Mouse (Mus musculus) heart, embryonic 11.5 days (tissue): ENCODE measurements around the gene Mark3. TPM values are rescaled to one million over a fixed set of nuclear protein-coding genes. Genes with fewer than 3 reads are reported as not detected.
"Not testable (repeated sequence)": the region's sequence is repeated elsewhere in the genome, so short reads cannot be mapped to it uniquely, and the experiment has no call there.

Source experiments
- ATAC-seq: fragments of 200-750 bp; cut with Nextera tagmentation; replicated peaks from 2 replicates; pipeline ENCODE4 v1.8.0; 2017; ENCODE audit warnings: moderate library complexity; ENCODE audit not compliant: insufficient number of reproducible peaks, low FRiP score, low TSS enrichment
- H3K27ac ChIP-seq: fragments of 300-500 bp; sonication (generic); 2 replicates; pipeline ENCODE4 v1.5.1; 2014; ENCODE audit warnings: mild to moderate bottlenecking, low read depth, low read length
- H3K27me3 ChIP-seq: fragments of 300-500 bp; sonication (generic); 2 replicates; pipeline ENCODE4 v1.6.1; 2014; ENCODE audit warnings: mild to moderate bottlenecking, low read length, mixed read lengths; ENCODE audit not compliant: control insufficient read depth, insufficient read depth
- H3K36me3 ChIP-seq: fragments of 300-500 bp; sonication (generic); 2 replicates; pipeline ENCODE4 v1.6.1; 2014; ENCODE audit warnings: mild to moderate bottlenecking, low read length, moderate library complexity, mixed read lengths; ENCODE audit not compliant: control insufficient read depth, insufficient read depth
- H3K4me1 ChIP-seq: fragments of 300-500 bp; sonication (generic); 2 replicates; pipeline ENCODE4 v1.6.1; 2014; ENCODE audit warnings: low read length; ENCODE audit not compliant: control insufficient read depth, insufficient read depth
- H3K4me2 ChIP-seq: fragments of 300-500 bp; sonication (generic); 2 replicates; pipeline ENCODE4 v1.6.1; 2014; ENCODE audit warnings: mild to moderate bottlenecking, moderate library complexity
- H3K4me3 ChIP-seq: fragments of 300-500 bp; sonication (generic); 2 replicates; pipeline ENCODE4 v1.5.1; 2014; ENCODE audit warnings: low read depth, low read length
- H3K9ac ChIP-seq: fragments of 300-500 bp; sonication (generic); 2 replicates; pipeline ENCODE4 v1.6.1; 2014; ENCODE audit warnings: mild to moderate bottlenecking, low read depth, low read length, moderate library complexity
- H3K9me3 ChIP-seq: fragments of 300-500 bp; sonication (generic); replicated peaks from 2 replicates; pipeline ENCODE4 v1.6.1; 2016; ENCODE audit warnings: low read length; ENCODE audit not compliant: control insufficient read depth
- WGBS: fragments of 180-500 bp; shearing (Covaris S2); extraction: QIAGEN DNeasy Blood & Tissue Kit; methylation state at CpG from one replicate; pipeline ENCODE4 v1.1.7; 2014; ENCODE audit not compliant: insufficient replicate concordance; 5-methylcytosine and 5-hydroxymethylcytosine counted together
- polyA plus RNA-seq: library from polyadenylated mRNA; unstranded; fragments of >200 nt; fragmentation: Nextera tagmentation; extraction: Ambion mirVana; gene quantifications from 2 replicates; pipeline ENCODE4 v1.2.1, GENCODE M21; 2014

Gene Mark3
- polyA plus RNA-seq, 1 experiment from 2014 or later: 45.7 TPM

DNA sequence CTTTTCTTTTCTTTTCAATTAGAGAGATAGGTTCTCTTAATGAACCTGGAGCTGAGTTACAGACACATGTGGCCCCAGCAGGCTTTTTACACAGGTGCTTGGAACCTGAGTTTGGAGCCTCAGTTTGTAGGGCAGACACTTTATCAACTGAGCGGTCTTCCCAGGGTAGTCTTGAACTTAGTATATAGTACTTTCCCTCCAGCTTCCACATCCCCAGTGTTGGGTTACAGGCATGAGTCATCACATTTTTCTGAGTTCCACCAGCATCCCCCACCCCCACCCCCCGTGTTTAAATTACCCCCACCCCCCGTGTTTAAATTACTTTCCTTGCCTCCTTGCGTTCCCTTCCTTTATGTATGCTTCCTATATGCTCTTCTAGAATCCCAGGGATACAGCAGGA, 19.0 kb upstream of the Mark3 start:
- H3K9ac ChIP-seq: no peak overlapping the region
- 74% methylated on average over 4 of the region's 4 CpGs for whole genome bisulfite sequencing
- no peak overlapping the region for H3K27ac ChIP-seq
- H3K4me1 ChIP-seq: peaks cover 4% of the 10 kb centered on the region; the same call in 1 of the 2 replicates
- H3K4me3 ChIP-seq: no peak overlapping the region
- no peaks in the 10 kb centered on the region for H3K36me3 ChIP-seq
- ATAC-seq: no peak
- no peaks in the 10 kb centered on the region for H3K27me3 ChIP-seq
- H3K9me3 ChIP-seq: no peaks in the 10 kb centered on the region
- H3K4me2 ChIP-seq: no peak overlapping the region

GRCm38 (mm10) chr12:111555893-111556292, 18.4 kb upstream of the Mark3 start:
- not testable (repeated sequence) for ATAC-seq, H3K9ac ChIP-seq, H3K4me3 ChIP-seq, H3K36me3 ChIP-seq, H3K27ac ChIP-seq, H3K9me3 ChIP-seq, H3K4me1 ChIP-seq, H3K27me3 ChIP-seq, H3K4me2 ChIP-seq
- 77% methylated on average over 5 of the region's 5 CpGs for WGBS

- no peaks in the 10 kb centered on the region for H3K9me3 ChIP-seq
- H3K4me1 ChIP-seq: peaks cover 6% of the 10 kb centered on the region; the same call in 1 of the 2 replicates
- WGBS: 61% methylated on average over 6 of the region's 6 CpGs
- H3K27ac ChIP-seq: no peak overlapping the region
- no peak overlapping the region for H3K4me2 ChIP-seq
- H3K4me3 ChIP-seq: no peak overlapping the region
- H3K36me3 ChIP-seq: no peaks in the 10 kb centered on the region
- no peak for ATAC-seq
- no peak overlapping the region for H3K9ac ChIP-seq
- no peaks in the 10 kb centered on the region for H3K27me3 ChIP-seq
These were observed 16.8 kb upstream of the Mark3 start for GRCm38 (mm10) chr12:111557538-111557937.

- ATAC-seq: peak; percentile 89
- H3K4me1 ChIP-seq: peaks cover 12% of the 10 kb centered on the region; the same call in 1 of the 2 replicates
- WGBS: 67% methylated on average over 2 of the region's 2 CpGs
These were observed 15.7 kb upstream of the Mark3 start for GRCm38 (mm10) chr12:111558655-111559054.

GRCm38 (mm10) chr12:111559647-111560258, 14.6 kb upstream of the Mark3 start:
- WGBS: 50% methylated on average over 18 of the region's 18 CpGs
- H3K36me3 ChIP-seq: no peaks in the 10 kb centered on the region
- no peak overlapping the region for H3K4me3 ChIP-seq
- ATAC-seq: no peak
- H3K9me3 ChIP-seq: no peaks in the 10 kb centered on the region
- no peak overlapping the region for H3K27ac ChIP-seq
- H3K9ac ChIP-seq: no peak overlapping the region; the same call in 1 of the 2 replicates
- H3K4me2 ChIP-seq: peak overlapping the region; percentile 40
- H3K27me3 ChIP-seq: no peaks in the 10 kb centered on the region
- H3K4me1 ChIP-seq: peaks cover 12% of the 10 kb centered on the region; the same call in 1 of the 2 replicates

More at GRCm38 (mm10) chr12:111558655-111559054, 15.7 kb upstream of the Mark3 start:
- no peaks in the 10 kb centered on the region for H3K9me3 ChIP-seq
- no peak overlapping the region for H3K9ac ChIP-seq
- no peaks in the 10 kb centered on the region for H3K36me3 ChIP-seq
- H3K27me3 ChIP-seq: no peaks in the 10 kb centered on the region
- peak overlapping the region; percentile 59; the same call in 1 of the 2 replicates for H3K27ac ChIP-seq
- H3K4me2 ChIP-seq: no peak overlapping the region
- H3K4me3 ChIP-seq: no peak overlapping the region

GRCm38 (mm10) chr12:111560286-111560685, 14.0 kb upstream of the Mark3 start:
- H3K9ac ChIP-seq: no peak overlapping the region
- H3K4me1 ChIP-seq: peaks cover 12% of the 10 kb centered on the region; the same call in 1 of the 2 replicates
- H3K4me3 ChIP-seq: no peak overlapping the region
- no peak overlapping the region for H3K27ac ChIP-seq
- no peaks in the 10 kb centered on the region for H3K27me3 ChIP-seq
- 68% methylated on average over 5 of the region's 5 CpGs for WGBS
- no peaks in the 10 kb centered on the region for H3K9me3 ChIP-seq
- no peak overlapping the region for H3K4me2 ChIP-seq
- no peak for ATAC-seq
- H3K36me3 ChIP-seq: no peaks in the 10 kb centered on the region

DNA sequence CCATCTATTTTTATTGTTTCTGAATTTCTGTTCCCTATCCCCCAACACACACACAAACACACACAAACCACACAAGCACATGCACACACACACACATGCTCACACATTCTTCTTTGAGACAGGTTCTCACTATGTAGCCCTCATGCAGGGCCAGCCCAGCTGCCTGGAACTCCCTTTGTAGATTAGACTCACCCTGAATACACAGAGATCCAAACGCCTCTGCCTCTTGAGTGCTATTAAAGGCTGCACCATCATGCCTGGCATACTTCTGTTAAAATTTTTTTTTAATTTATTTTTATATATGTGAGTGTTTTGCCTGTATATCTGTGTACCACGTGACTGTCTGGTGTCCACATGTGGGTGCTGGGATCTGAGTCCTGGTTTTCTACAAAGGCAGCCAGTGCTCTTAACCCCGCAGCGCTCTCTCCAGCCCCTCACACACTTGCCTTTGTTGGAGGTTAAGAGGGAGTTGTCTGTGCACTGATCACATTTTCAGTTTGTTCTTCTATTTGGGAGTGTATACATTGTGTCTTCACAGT, 12.0 kb upstream of the Mark3 start:
- Histone ChIP-seq H3K27ac (0 out of 2 replicates have a peak overlapping the region, but pooled peaks have one; percentile 18), H3K9me3 (no peaks in the 10 kb centered on the region), H3K9ac (peak overlapping the region; percentile 44; the same call in 1 of the 2 replicates), H3K27me3 (no peaks in the 10 kb centered on the region), H3K4me3 (no peak overlapping the region), H3K4me1 (peaks cover 12% of the 10 kb centered on the region; the same call in 1 of the 2 replicates), H3K4me2 (peak overlapping the region; percentile 7; the same call in 1 of the 2 replicates), H3K36me3 (no peaks in the 10 kb centered on the region)
- ATAC-seq: no peak
- 28% methylated on average over 4 of the region's 4 CpGs for WGBS

DNA sequence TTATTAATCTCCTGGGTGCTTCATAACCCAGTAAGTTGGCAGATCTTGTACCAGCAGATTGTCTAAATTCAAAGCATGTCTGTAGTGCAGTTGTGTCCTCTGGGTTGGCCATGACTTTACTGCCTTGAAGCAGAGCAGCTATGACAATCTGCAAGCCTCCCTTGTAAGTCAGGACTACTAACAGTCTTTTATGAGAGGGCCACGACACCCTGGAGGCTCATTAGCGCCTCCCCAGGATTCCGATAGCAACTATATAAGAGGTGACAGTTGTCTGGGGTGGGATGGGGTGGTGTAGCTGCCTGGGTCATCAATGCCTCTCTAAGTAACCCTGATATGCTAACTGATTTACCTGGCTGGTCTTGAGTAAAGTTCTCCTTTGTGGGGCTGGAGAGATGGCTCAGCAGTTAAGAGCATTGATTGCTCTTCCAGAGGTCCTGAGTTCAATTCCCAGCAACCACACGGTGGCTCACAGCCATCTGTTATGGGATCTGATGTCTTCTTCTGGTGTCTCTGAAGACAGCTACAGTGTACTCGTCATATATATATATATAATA, 11.2 kb upstream of the Mark3 start:
- no peak overlapping the region for H3K4me2 ChIP-seq
- no peak overlapping the region for H3K9ac ChIP-seq
- no peaks in the 10 kb centered on the region for H3K9me3 ChIP-seq
- no peak for ATAC-seq
- 30% methylated on average over 5 of the region's 5 CpGs for WGBS
- 0 out of 2 replicates have a peak overlapping the region, but pooled peaks have one; percentile 18 for H3K27ac ChIP-seq
- no peak overlapping the region for H3K4me3 ChIP-seq
- no peaks in the 10 kb centered on the region for H3K27me3 ChIP-seq
- no peaks in the 10 kb centered on the region for H3K36me3 ChIP-seq
- H3K4me1 ChIP-seq: peaks cover 12% of the 10 kb centered on the region; the same call in 1 of the 2 replicates
